Mouse (Mus musculus) 3134 (cell line): ENCODE data around the gene Ets1.

ENCODE experiments used
- DNase-seq: peaks from one replicate; pipeline ENCODE4 v3.0.0-alpha.2; 2011; ENCODE audit warnings: low spot score; ENCODE audit not compliant: insufficient read length; ENCODE audit errors: extremely low read depth

Gene Ets1

DNA sequence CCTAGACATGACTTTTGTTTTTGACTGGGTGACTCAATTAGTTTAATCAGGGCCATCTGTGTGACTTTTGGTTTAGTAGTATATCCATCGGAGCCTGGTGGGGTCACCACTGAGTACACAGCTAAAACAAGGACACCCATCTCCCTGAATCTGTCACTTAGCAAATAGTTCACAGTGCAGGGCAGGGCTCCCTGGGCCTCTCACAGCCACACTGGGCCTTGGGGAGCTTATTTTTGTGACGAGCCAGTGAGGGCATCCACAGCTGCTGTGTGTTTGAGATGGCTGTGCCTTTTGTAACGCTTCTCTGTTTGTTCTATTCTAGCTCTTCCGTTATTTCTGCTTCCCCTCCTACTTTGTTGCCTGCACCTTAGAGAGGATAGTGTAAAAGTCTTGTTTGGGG is 90.6 kb downstream of the Ets1 start:
- no peak for DNase-seq

- no peak for DNase-seq
Observed at GRCm38 (mm10) chr9:32727058-32727457, 91.0 kb downstream of the Ets1 start.

- DNase-seq: no peak
Observed at GRCm38 (mm10) chr9:32728306-32728705, 92.3 kb downstream of the Ets1 start.

- DNase-seq: no peak
Observed at GRCm38 (mm10) chr9:32728806-32729205, 92.8 kb downstream of the Ets1 start.

DNA sequence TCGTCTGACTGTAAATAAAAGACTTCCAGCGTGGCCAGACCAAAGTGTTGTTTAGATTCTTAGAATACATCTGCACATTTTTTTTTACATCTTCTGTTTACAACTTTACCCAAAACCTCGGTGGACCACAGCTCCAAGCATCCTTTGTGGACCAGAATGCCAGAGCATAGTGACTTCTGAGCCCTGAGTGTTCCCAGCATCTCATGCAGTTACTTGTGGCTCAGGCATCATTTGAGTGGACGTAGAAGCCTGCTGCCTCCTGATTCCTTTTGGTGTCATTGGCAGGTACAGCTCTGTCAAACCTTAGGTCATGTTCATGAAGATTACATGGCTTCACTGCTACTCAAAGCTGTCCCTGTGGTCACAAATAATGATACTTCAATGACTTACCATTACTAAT is 93.2 kb downstream of the Ets1 start:
- no peak for DNase-seq

- DNase-seq: no peak
Observed at GRCm38 (mm10) chr9:32730001-32730655, 94.1 kb downstream of the Ets1 start.

DNA sequence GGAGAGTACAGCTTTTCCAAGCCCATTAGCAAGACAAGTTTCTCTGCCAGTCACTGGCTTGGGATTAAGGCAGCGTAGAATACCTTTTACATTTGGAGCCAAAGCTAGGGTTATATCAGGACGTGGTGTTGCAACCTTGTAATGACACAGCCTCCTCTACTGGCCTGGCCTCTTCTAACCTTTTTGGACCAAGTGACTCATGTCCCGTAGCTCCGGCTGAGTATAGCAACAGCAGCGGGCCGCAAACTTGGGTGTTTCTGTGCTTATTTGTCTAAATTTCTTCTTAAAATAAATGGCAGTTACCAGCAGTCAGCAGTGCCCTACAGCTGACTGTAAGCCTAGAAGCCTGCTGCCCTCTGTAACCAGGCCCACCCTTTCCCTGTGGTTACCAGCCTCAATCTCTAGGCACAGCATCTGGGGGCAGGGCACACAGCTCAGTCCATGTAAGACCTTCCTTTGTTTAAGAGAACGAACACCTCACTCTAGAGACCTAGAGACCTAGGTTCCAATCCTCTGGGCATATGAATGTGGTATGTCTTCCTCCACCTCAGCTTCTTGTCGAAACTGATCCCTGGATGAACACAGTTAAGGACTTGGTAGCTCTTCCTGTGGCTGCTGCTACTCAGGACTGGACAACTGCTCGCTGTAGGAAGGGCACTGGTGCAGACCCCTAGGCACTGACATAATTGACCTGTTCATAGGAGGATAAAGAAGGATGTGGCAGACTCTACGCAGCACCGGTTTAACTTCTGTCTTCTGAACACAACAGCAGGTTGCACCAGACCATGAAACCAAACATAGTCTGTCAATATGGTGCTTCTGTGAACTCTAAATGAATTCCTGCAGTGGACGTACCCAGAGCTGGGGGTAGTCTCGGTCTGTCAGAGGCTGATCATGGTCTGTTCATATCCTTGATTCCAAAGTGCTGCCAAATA is 94.9 kb downstream of the Ets1 start:
- peak; percentile 30 for DNase-seq

GRCm38 (mm10) chr9:32731787-32732186 is 95.8 kb downstream of the Ets1 start:
- DNase-seq: no peak

GRCm38 (mm10) chr9:32735071-32735470 is 99.0 kb downstream of the Ets1 start:
- no peak for DNase-seq

DNA sequence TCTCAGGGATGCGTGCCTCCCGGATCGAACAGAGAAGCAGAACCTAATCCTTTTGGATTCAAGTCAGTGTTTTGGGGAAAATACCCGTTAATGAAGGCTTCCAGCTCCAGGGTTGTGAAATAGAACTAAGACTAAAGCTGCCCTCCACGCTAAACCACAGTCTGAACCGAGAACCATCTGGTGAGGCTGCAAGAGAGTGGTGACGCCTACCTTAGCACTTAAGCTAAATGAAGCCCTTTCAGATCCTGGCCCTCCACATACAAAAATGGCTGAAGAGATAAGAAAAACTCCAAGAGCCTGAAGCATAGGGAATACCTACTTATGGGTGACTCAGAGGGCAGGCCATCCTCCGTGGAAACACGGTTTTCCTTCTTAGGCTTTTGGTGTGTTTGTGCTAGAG is 100.0 kb downstream of the Ets1 start:
- no peak for DNase-seq

GRCm38 (mm10) chr9:32739988-32740387 is 104.0 kb downstream of the Ets1 start:
- DNase-seq: no peak

DNA sequence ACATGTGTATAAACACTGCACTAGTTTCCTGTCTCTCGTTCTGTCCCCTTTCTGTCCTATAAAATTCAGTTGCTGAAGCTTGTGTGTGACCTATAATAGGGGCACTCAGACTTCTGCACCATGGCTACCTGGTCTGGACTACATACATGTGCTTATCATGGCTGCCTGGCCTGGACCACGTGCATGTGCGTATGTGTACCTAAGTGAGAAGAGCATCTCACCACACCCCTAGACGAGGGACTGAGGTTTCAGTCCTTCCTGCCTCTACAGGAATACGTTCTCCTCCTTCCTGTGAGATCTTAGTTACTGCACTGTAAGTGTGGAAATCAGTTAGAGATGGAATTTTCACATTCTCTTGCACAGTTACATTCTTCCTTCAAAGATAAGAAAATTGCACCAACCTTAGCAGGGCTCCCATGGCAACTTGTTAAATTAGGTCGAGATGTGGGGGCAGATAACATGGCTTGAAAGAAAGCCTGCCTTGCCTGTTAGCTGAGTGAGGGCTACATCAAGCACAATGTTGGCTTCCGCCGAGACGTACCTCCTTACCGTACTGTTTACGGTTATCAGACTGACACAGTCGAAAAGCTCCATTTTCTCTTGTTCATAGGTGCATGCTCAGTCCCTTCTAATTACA is 104.8 kb downstream of the Ets1 start:
- no peak for DNase-seq

- DNase-seq: no peak
Observed at GRCm38 (mm10) chr9:32741681-32742080, 105.7 kb downstream of the Ets1 start.

- no peak for DNase-seq
Observed at GRCm38 (mm10) chr9:32743157-32743556, 107.1 kb downstream of the Ets1 start.

GRCm38 (mm10) chr9:32743642-32744161 is 107.7 kb downstream of the Ets1 start:
- no peak for DNase-seq

- DNase-seq: no peak
Observed at GRCm38 (mm10) chr9:32744288-32744687, 108.3 kb downstream of the Ets1 start.

GRCm38 (mm10) chr9:32745079-32745763 is 109.2 kb downstream of the Ets1 start:
- no peak for DNase-seq

DNA sequence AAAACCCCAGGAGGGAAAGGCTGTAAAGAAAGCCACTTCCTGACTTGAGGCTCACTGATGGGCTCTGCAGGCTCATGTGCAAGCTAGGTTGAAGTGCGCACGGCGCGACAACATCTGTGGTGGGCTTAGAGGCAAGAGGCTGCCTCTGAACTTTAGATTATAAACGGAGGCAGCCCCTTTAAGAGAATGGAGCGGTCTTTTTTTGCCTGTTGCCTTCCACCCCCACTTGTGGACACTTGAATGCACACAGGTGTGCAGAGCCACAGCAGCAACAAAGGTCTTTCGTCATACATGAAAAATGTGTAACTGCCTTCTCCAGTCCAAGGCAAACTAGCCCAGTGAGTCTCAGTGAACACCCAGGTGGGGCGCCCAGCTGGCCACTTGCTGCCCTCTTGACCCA is 110.0 kb downstream of the Ets1 start:
- DNase-seq: no peak

DNA sequence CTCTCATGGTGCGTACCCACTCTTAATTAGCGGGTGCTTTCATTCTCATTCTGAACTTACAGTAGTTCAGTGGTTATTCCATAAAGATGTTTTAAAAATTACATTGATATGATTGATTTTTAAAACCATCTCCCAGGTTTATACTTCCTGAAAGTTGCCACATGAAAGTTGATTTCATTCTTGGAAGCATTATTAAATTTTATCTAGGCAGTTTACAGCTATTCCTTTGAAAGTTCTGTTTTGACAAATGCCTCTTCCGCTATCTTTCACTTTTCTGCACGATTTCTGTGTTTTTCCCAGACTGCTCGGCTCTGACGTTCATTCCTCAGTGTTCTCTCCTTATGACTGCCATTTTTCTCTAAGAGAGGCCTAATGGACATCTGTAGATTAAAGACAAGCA is 110.6 kb downstream of the Ets1 start:
- DNase-seq: no peak

- no peak for DNase-seq
Observed at GRCm38 (mm10) chr9:32747624-32748023, 111.6 kb downstream of the Ets1 start.

- DNase-seq: no peak
Observed at GRCm38 (mm10) chr9:32748552-32748951, 112.5 kb downstream of the Ets1 start.
